Mouse (Mus musculus) gastrocnemius, adult 18-20 months (tissue): ENCODE results near the gene Eno3. TPM values are rescaled to one million over a fixed set of nuclear protein-coding genes. Genes with fewer than 3 reads are reported as not detected.
A peak's percentile ranks its signal among the peaks of the same experiment; 100 is the strongest.

Experiments used
- DNase-seq: peaks from one replicate; pipeline ENCODE4 v3.0.0; 2021; ENCODE audit warnings: low spot score
- total RNA-seq, 2 experiments: library from RNA; stranded (reverse); gene quantifications; 2 replicates each; pipeline ENCODE4 v1.2.3; 2021

Gene Eno3
- total RNA-seq, 2 experiments from 2014 or later = 5,616 to 7,081 TPM

DNA sequence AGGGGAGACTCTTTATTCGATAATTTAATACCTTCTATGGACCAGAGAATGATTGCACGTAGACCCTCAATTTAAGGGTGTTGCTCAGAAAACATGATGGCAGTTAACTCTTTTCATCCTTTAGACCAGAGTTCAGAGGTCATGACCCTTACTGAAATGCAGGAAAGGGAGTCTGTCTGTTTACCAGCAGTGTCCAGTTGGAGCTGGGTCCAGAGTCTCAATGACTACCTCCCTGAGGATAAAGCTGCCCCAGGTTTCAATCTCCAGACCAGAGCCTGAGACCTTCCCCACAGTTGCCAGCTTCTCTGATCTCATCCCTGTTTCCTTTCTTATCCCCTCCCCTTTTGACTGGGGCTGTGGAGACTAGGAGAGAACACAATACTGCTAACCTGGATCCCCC is 21.6 kb downstream of the Eno3 start:
- DNase-seq = no peak

DNA sequence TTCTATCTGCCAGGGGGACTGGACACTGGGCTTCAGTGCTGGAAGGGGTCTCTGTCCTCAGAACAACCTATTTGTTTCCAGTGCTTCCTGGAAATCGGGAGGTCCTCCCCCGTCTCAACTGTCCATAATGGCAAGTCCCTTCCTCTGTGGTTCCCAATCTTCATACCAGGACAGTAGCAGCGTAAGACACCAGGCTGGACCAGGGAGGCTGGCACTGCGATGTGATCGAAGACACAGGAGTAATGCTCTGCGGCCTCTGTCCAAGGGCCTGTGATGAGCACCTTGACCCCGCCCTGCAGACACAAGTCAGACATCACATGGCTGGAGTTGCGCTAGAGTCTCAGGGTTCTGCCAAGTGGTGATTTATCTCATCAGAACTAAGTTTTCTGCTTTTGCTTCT is 22.4 kb downstream of the Eno3 start:
- no peak for DNase-seq

DNA sequence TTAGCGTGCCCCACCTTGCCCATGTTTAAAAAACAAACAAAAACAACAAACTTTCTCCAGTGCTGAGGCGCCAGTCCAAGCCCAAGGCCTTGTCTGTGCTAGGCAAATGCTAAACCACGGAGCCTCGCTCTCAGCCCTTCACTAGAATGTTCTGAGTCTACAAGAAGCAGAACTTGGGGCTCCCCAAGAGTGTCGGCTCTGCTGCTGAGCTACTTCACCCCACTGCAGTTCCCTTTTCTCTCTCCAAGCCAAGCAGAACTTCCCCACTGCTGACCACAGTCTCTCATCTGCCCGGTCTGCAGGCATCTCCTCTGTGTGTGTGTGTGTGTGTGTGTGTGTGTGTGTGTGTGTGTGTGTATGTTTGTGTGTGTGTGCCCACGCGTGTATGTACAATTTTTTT is 22.9 kb downstream of the Eno3 start:
- no peak for DNase-seq

DNA sequence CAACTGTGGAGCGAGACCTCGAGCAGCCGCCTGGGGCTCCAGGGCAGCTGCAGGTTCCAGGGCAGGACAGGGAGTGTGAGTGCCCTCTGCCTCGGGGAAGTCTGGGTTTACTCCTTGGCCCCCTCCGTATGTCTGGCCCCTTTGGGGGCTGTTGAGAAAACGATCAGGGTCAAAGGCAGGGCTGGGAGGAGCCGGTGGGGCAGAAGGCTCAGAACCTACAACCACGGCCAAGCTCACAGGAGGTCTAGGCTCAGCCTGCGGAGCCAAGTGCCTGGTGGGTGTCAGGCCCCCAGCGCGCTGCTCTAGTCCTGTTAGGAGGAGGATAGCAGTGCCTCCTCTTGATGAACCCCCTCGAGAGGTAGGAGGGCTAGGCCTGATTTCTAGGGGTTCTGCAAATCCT is 24.2 kb downstream of the Eno3 start:
- no peak for DNase-seq

DNA sequence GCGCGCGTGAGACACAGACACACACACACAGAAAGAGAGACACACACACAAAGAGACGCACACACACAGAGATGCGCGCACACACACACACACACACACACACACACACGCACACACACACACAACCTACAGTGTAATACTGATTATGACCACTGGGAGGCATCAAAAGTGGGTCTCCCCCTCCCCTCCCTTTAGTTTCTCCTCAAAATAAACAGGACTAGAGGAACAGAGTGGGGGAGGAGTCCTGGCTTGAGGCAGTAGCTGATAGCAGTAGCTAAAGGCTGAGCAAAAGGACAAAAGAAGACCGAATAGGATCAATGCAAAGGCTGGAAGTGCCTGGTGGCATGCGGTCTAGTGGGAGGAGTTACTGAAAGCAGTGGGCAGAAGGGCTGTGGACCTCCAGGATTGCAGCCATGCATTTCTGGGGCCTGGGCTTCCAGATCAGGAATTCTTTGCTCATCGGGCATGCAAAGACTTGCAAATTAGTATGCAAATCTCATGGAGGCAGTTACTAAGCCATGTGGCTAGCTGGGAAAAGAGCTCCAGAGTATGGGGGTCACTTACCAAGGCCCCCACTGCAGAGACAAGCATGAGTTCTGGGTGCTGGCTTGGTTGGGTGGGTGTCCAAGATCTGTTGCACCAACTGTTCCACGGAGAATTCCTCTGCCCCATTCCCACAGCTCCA is 25.0 kb downstream of the Eno3 start:
- DNase-seq = no peak

DNA sequence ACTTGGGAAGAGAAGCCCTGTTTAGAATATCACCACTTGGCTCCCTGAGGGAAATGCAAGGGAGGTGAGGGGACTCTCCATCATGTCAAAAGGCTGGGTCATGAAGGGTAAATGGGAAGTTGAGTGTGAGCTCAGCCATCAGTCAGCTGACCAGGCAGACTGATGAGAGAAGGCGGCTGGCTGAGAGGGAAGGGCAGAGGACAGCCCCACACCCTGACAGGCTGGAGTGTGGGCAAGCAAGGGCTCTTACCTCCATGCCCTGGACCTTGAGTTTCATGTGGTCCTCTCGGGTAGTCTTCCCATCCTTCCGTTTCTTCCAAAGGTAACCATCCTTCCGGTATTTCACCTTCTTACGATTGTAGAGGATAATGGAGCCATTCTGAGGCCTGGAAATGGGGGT is 26.6 kb downstream of the Eno3 start:
- no peak for DNase-seq

DNA sequence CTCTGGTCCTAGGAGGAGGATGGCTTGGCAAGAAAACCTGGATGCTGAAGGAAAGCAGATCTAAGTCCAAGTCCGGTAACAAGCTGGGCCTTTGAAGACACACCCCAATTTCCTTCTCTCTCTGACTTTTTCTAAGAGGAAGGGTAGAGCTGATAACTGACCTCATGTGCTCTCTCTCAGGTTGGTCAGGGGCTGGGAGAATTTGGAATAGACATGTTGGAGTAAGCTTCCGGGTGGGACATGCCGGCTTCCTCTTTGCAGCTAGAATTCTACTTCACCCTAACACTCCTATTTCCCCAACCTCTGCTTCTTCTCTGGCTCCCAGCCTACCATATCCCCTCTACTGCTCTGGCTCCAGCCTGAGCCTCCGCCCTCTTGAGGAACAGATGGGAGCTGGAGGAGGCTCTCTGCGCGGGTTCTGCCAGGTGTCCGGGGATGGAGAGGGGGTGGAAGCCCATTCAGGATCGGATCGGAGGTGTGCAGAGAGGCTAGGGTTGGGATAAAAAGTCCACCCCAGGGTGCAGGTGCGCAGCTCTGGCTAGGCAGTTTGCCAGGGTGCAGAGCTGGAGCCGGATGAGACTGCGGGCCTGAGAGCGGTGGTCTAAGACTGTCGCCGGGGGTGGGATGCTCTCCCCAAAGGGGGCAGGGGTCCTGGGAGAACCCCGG is 30.0 kb downstream of the Eno3 start:
- no peak for DNase-seq

DNA sequence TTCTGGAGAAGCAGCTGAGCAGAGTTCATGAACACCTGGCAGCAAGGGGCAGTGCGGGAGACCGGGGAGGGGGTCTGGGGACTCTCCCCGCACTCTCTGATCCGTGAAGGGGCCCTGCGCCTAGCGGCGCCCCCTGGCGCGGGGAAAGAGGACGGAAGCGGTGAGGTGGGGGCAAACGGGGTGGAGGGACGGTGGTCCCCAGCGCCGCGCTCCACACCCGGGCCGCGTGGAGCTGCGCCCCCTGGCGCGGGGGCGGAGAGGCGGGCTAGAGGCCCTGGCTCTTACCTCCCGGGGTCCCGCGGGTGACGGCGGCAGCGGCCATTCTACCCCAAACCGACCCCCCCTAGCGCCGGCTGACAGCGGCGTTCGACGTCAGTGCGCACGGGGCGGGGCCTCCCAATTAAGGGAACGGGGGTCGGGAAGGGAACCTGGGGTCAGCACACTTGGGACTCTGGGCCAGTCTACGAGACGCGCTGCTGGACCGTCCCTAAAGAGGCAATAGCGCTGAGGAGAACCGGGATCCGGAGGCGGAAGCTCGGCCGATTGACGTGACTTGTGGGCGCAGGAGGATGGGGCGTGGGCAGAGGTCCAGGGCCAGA is 30.7 kb downstream of the Eno3 start, which contains the start of gene Camta2:
TSS of gene Camta2 (minus strand) at position 505 of the 599 bp plus-strand sequence.
- peak; percentile 92 for DNase-seq

DNA sequence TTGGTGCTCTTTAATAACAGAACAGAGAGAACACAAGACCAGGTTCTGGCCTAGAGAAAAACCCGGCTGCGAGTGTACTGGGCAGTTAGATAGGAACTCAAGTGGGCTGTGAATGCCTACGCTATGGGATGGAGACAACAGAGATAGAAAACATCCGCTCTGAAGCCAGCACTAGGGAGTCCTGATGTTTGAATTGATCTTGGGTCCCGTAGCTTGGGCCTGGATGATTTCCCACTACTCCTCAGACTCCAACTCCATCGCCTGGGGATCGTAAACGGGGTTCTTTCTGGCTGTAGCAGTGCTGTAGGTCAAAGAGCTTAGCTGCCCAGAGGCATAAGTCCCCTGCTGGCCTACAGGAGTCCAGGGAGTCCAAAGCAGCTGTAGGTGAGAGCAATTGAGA is 31.4 kb downstream of the Eno3 start:
- no peak for DNase-seq

DNA sequence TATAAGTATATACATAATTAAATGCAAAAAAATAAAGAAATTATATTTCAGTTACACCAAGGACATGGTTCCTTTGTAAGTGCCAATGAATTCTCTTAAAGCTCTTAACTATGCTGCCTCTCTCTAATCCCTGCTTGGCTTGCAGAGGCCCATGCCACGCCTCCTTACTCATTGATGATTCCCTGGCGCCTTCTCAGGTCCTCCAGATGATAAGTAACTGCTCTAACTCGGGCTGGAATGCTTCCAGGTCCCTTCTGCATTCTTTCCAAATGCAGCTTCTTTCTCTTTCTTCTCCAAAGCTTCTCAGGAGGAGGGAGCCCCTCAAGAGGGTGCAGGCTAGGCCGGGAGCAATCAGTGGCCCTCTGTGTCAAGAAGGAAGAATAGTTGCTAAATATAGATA is 32.6 kb downstream of the Eno3 start:
- no peak for DNase-seq

DNA sequence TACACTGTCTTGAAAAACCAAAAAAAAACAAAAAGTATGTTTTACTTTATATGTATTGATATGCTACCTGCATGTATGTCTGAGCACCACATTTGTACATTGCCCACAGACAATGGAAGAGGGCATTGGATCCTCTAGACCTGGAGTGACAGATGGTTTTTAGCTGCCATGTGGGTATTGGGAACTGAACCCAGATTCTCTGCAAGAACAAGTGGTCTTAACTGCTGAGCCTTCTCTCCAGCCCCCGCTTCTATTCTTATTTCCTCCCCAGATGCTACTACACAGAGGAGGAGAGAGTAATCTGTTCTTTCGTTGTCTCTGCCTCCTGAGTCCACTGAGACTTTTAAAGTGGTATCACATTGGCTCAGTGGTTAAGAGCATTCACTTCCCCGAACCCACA is 36.5 kb downstream of the Eno3 start:
- DNase-seq = no peak

DNA sequence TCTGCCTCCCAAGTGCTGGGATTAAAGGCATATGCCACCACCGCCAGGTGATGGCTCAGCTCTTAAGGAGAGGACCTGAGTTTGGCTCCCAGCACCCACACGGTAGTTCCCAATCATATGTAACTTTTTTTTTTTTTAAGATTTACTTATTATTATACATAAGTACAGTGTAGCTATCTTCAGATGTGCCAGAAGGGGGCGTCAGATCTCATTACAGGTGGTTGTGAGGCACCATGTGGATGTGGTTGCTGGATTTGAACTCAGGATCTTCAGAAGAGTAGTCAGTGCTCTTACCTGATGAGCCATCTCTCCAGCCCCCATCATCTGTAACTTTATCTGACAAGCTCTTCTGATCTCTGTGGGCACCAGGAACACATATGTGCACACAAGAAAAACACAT is 40.4 kb downstream of the Eno3 start:
- DNase-seq = no peak

DNA sequence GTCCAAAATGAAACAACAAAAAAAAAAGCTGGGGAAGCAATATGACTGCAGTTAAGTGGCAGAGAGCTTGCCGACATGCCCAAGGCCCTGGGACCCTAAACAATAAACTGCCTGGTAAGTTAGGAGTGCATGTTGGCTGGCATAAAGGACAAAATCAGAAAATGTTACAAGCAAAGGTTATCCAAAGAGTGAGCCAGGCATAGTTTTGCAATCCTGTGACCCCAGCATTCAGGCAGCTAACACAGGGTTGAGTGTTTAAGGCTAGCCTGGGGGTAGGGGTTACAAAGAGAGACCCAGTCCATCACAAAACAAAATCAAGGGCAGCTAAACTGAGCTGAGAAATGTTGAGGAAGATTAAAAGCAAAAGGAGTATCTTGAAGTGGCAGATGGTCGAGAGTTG is 42.0 kb downstream of the Eno3 start:
- no peak for DNase-seq

DNA sequence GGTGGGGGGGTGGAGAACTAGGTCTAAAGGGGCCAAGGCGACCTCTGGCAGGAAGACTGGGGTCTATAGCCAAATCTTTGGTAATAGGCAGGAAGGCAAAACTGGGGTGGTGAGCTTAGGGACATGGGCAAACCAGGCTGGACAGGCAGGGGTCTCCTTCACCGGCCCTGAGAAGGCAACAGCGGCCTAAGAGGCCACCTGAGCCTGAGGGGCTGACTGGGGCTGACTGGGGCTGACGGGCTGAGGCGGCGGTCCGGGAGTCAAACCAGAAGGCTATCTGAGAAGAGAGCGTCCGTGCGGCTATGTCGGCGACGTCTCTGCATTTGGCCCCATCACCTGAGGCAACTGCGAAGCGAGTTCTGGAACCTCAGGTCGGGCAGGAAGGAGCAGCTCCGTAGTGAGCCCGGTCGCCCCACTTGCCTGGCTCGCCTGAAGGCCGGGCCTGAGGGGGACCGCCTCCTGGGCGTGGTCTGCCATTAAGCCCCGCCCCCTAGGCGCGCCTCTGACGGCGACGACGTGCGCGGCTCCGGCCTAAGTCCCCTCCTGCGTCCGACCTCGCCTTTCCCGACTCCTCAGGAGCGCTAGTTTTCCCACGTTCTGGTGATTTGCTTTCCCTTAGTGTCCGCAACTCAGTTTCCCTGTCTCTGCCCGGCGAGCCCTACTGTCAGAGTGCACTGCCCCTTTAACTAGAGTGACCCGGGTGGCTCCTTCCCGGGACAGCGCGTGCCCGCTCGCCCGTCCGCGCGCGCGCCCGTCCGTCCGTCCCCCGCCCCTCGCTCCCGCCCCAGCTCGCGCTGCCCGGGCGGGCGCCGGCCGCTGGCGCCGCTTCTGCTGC is 42.9 kb downstream of the Eno3 start, which contains the start of the genes Inca1 and Kif1c:
TSS of gene Inca1 (minus strand) at position 434 of the 835 bp plus-strand sequence.
TSS of gene Kif1c (plus strand) at position 827 of the 835 bp plus-strand sequence.
- peak; percentile 95 for DNase-seq

DNA sequence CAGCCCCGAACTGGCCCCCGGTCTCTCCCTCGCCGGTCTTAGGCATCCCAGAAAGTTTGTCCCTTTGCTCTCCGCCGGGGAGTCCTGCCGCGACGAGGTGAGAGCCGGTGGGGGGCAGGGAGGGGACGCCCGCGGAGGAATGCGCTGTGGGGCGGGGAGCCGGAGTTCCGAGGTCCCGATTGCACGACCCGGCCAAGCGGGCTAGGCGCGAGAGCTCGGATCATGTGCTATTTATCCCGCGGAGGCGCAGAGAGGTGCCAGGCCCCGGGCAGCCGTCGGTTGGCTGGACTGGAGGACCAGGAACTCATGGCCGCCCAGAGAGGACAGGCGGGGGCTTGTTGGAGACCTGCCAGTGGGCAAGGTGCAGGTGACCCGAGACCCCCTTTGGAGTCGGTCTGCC is 43.6 kb downstream of the Eno3 start:
- peak; percentile 90 for DNase-seq

DNA sequence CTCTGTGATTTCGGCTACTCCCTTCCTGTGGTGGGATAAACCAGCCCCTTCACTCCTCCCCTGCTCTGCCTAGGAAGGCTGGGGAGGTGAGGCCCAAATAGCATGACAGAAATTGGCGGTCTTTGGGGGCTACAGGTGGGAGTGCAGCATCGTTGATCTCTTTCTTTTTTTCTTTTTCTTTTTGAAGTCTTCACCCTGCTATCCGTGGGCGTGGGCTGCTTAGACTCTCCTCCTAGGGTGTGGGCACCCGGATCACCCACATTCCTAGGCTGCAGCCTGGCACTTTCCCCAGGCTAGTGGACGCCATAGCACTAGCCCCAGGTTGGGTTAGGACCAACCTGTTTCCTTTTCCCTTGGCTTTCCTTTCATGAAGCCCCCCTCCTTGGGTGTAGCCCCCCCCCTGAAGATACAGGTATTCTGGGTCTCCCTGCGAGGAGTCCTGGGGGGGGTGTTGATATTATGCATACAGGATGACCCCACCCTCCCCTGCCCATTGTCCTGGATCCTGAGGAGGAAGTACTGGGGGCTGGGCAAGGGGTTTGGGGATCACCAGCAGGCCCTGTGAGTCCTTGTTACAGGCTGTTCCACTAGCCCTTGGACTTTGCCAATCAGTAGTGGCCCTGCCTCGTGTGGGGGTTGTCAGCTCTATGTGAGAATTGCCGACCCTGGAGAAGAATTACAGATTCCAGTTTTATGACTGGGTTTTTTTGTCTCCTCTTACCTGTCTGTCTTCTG is 44.4 kb downstream of the Eno3 start:
- peak; percentile 24 for DNase-seq

DNA sequence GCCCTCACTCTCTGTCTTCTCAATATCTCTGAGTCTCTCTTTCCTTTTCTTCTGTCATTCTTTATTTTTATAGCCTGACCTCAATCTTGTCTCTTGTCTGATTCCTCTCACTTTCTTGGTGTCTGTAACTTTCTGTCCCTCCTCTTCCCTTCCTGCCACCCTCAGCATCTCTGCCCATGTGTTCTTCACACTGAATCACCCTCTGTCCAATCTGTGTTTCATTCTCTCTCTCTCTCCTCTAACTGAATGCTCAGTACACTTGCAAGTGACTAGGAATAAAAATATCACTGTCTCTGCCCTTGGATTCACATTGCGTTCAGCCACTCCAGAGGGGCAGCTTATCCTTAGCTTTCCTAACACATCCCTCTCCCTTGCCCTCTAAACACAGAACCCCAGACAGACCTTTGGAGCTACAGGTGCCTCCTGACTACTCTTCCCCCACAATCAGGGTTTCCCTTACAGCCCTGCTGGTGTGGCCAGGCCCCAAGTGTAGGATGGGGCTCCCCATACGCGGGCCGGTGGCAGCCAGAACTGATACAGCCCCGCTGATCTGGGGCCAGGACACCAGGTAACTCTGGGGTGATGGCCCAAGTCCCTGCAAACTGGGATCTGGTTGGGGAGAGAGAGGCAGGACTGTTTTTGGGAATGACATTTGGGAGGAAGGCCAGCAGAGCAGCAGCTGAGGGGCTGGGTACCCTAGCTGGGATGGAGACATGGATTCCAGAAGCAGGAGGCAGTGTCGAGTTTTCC is 45.2 kb downstream of the Eno3 start:
- peak; percentile 26 for DNase-seq

DNA sequence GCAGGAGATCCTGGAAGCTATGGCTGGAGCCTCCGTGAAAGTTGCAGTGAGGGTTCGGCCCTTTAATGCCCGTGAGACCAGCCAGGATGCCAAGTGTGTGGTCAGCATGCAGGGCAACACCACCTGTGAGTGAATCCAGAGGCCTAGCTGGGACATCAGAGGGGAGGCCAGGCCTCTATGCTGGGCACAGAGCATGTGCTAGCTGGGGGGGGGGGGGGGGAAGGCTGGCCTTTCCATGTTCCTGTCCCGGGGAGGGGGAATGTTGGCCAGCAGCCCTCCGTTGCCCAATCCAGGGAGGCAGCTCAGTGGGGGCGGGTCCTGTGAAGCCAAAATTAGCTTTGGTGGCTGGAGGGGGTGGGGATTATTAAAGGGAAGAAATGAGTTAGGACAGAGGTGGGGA is 45.8 kb downstream of the Eno3 start:
- DNase-seq = peak; percentile 90

DNA sequence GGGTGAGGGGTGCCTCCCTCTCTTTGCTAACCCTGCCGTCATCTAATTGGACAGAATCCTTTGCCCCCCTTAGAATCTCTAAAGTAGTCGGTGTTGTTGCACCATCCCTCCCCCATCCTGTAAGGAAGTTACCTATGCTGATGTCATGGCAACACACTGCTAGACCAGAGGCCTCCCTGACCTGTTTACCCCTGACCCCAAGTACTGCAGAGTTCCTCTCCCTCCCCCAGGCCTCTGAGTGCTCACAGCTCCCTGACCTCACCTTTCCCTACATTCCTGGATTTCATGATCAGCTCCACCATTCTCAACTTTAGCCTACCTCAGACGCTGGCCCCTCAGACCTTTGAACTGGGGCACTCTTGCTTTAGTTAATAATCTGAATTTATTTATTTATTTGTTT is 49.1 kb downstream of the Eno3 start:
- no peak for DNase-seq

DNA sequence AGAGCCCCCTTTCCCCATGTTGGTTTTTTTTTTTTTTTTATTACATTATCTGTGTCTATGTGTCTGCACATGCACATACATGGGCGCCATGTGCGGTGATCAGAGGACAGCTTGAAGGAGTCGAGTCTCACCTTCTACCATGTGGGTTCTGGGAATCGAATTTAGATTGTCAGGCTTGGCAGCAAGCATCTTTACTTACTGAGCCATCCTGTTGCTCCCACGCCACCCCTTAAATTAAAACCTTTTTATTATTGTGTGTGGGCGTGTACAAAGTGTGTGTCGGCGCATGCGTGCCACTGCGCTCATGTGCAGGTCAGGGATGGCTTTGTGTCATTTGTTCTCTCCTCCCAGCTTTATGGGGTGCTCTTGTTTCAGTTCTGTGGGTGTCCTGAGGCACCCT is 54.0 kb downstream of the Eno3 start:
- no peak for DNase-seq
